Mouse (Mus musculus) intestine, embryonic 14.5 days (tissue): Measurements from ENCODE around the gene Smagp. TPM values are rescaled to one million over a fixed set of nuclear protein-coding genes. Genes with fewer than 3 reads are reported as not detected.

Source experiments
- ATAC-seq: fragments of 200-750 bp; cut with Nextera tagmentation; replicated peaks from 2 replicates; pipeline ENCODE4 v1.8.0; 2017; ENCODE audit warnings: low read depth, moderate number of reproducible peaks, moderate TSS enrichment, moderate library complexity; ENCODE audit not compliant: low FRiP score, low TSS enrichment
- DNase-seq: peaks from one replicate; pipeline ENCODE4 v3.0.0-alpha.2; 2018; ENCODE audit warnings: low spot score
- H3K27ac ChIP-seq: fragments of 300-500 bp; sonication (generic); 2 replicates; pipeline ENCODE4 v1.5.1; 2014; ENCODE audit warnings: low read depth, mild to moderate bottlenecking, control low read depth
- H3K27me3 ChIP-seq: fragments of 300-500 bp; sonication (generic); replicated peaks from 2 replicates; pipeline ENCODE4 v1.6.1; 2014; ENCODE audit warnings: low read length, control low read depth; ENCODE audit not compliant: control insufficient read depth, insufficient read depth
- H3K36me3 ChIP-seq: fragments of 300-500 bp; sonication (generic); 2 replicates; pipeline ENCODE4 v1.6.1; 2014; ENCODE audit warnings: low read length, control low read depth; ENCODE audit not compliant: control insufficient read depth, insufficient read depth
- H3K4me1 ChIP-seq: fragments of 300-500 bp; sonication (generic); replicated peaks from 2 replicates; pipeline ENCODE4 v1.6.1; 2014; ENCODE audit warnings: low read length, control low read depth, mixed read lengths; ENCODE audit not compliant: control insufficient read depth, insufficient read depth
- H3K4me2 ChIP-seq: fragments of 300-500 bp; sonication (generic); 2 replicates; pipeline ENCODE4 v1.6.1; 2014; ENCODE audit warnings: low read length
- H3K4me3 ChIP-seq: fragments of 300-500 bp; sonication (generic); 2 replicates; pipeline ENCODE4 v1.5.1; 2014; ENCODE audit warnings: low read depth, low read length, control low read depth, mixed read lengths
- H3K9ac ChIP-seq: fragments of 300-500 bp; sonication (generic); 2 replicates; pipeline ENCODE4 v1.6.1; 2014; ENCODE audit warnings: mild to moderate bottlenecking, low read length
- H3K9me3 ChIP-seq: fragments of 300-500 bp; sonication (generic); 2 replicates; pipeline ENCODE4 v1.6.1; 2016; ENCODE audit warnings: low read length, control low read depth; ENCODE audit not compliant: control insufficient read depth
- WGBS: fragments of 180-500 bp; shearing (Covaris S2); extraction: QIAGEN DNeasy Blood & Tissue Kit; methylation state at CpG from one replicate; pipeline ENCODE4 v1.1.7; 2014; 5-methylcytosine and 5-hydroxymethylcytosine counted together
- polyA plus RNA-seq: library from polyadenylated mRNA; unstranded; fragments of >200 nt; fragmentation: Nextera tagmentation; extraction: Ambion mirVana; gene quantifications from 2 replicates; pipeline ENCODE4 v1.2.1, GENCODE M21; 2014

Gene Smagp
- polyA plus RNA-seq, 1 experiment from 2014 or later, result 36.2 TPM

DNA sequence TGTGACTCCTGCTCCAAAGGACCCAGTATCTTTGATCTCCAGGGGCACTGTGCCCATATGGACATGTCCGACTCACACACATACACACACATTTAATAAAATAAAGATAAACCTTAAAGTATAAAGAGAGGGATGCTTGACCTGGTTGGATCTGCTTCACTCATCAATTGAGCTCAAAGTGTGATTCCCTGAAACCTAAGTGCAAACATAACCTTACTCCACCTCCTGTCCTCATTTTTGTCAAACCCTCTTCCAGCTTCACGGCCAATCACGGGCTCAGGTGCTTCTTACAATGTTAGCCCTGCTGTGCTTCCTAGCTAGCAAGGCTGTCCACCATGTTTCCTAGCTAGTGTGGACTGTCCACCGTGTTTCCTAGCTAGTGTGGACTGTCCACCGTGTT lies 18.5 kb upstream of the Smagp start:
- Histone ChIP-seq H3K4me3 (no peak overlapping the region), H3K36me3 (no peaks in the 10 kb centered on the region), H3K9ac (no peak overlapping the region), H3K27me3 (no peaks in the 10 kb centered on the region), H3K9me3 (no peaks in the 10 kb centered on the region), H3K27ac (no peak overlapping the region), H3K4me1 (no peaks in the 10 kb centered on the region), H3K4me2 (no peak overlapping the region)
- ATAC-seq (no peak), DNase-seq (no peak)
- WGBS, result 83% methylated on average over 5 of the region's 5 CpGs

DNA sequence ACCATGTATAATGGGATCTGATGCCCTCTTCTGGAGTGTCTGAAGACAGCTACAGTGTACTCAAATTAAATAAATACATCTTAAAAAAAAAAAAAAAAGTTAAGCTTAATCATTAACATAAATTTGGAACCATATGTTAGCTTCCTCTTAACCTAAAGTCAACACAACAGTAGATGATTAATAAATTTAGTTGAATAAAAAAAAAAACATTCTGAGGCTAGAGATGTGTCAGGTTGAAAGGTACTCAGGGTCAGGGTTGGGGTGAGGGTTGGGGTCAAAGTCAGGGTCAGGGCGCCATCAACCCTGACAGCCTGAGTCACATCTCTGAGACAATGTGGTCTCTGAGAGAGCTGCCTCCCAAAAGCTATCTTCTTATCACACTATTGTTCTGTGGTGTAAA lies 17.5 kb upstream of the Smagp start:
- 74% methylated on average over 1 of the region's 1 CpGs for WGBS
- Histone ChIP-seq H3K9me3 (no peaks in the 10 kb centered on the region), H3K4me2 (no peak overlapping the region), H3K27me3 (no peaks in the 10 kb centered on the region), H3K4me1 (no peaks in the 10 kb centered on the region), H3K9ac (no peak overlapping the region), H3K36me3 (no peaks in the 10 kb centered on the region), H3K4me3 (no peak overlapping the region), H3K27ac (no peak overlapping the region)
- DNase-seq (no peak), ATAC-seq (no peak)

GRCm38 (mm10) chr15:100651610-100652009 lies 14.9 kb upstream of the Smagp start:
- peak; percentile 83 for ATAC-seq
- Histone ChIP-seq H3K27ac (peak overlapping the region; percentile 11; the same call in 1 of the 2 replicates), H3K9me3 (no peaks in the 10 kb centered on the region), H3K4me2 (no peak overlapping the region), H3K27me3 (no peaks in the 10 kb centered on the region), H3K4me3 (no peak overlapping the region), H3K4me1 (no peaks in the 10 kb centered on the region), H3K36me3 (no peaks in the 10 kb centered on the region), H3K9ac (no peak overlapping the region)
- 68% methylated on average over 9 of the region's 9 CpGs for WGBS
- DNase-seq, result peak; percentile 79

DNA sequence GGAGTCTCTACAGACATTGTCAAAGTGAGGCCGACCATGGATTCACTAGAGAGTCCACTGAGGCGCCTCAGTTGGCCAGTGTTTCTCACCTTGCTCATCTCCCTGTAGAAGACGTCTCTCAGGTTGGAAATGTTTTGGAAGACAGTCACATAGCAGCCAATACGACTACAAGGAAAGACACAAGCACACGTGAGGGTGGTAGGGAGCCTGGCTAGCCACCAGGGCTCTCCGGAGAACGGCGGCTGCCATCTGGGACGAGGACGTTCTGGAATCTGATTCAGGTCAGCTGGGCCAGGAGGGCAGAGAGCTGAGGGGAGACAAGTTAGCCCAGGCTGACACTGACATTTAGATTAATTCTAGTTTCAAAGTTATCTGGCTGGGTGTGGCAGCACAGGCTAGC lies 13.4 kb upstream of the Smagp start:
- Histone ChIP-seq H3K27me3 (no peaks in the 10 kb centered on the region), H3K27ac (no peak overlapping the region), H3K4me1 (no peaks in the 10 kb centered on the region), H3K36me3 (no peaks in the 10 kb centered on the region), H3K9ac (no peak overlapping the region), H3K4me2 (no peak overlapping the region), H3K4me3 (no peak overlapping the region), H3K9me3 (no peaks in the 10 kb centered on the region)
- WGBS, result 83% methylated on average over 10 of the region's 10 CpGs
- ATAC-seq (no peak), DNase-seq (no peak)

GRCm38 (mm10) chr15:100646161-100646560 lies 9.4 kb upstream of the Smagp start:
- no peaks in the 10 kb centered on the region for H3K4me1 ChIP-seq
- H3K36me3 ChIP-seq, result no peaks in the 10 kb centered on the region
- no peak for DNase-seq
- no peak for ATAC-seq
- no peaks in the 10 kb centered on the region for H3K9me3 ChIP-seq
- WGBS, result 71% methylated on average over 6 of the region's 6 CpGs
- no peak overlapping the region for H3K4me2 ChIP-seq
- no peaks in the 10 kb centered on the region for H3K27me3 ChIP-seq
- no peak overlapping the region for H3K9ac ChIP-seq
- H3K27ac ChIP-seq, result no peak overlapping the region
- H3K4me3 ChIP-seq, result no peak overlapping the region

DNA sequence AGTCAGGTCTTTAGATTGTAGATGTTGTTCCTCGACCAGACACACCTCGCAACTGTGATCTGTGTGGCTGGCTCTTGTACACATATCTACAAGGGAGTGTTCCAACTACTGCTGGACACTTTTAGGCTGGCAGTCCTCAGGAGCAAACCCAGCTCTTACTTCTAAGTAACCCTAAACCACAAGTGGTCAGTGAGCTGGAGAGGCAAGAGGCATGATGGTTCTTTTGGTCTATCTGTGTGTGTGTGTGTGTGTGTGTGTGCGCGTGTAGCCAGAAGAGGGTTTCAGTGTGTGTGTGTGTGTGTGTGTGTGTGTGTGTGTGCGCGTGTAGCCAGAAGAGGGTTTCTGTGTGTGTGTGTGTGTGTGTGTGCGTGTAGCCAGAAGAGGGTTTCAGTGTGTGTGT lies 5.7 kb upstream of the Smagp start:
- no peak overlapping the region for H3K4me2 ChIP-seq
- DNase-seq (no peak), ATAC-seq (no peak)
- no peak overlapping the region for H3K27ac ChIP-seq
- H3K27me3 ChIP-seq, result peaks cover 9% of the 10 kb centered on the region
- H3K9ac ChIP-seq, result no peak overlapping the region
- no peaks in the 10 kb centered on the region for H3K36me3 ChIP-seq
- no peak overlapping the region for H3K4me3 ChIP-seq
- H3K4me1 ChIP-seq, result peaks cover 4% of the 10 kb centered on the region; the same call in 1 of the 2 replicates
- 91% methylated on average over 7 of the region's 7 CpGs for WGBS
- H3K9me3 ChIP-seq, result no peaks in the 10 kb centered on the region

DNA sequence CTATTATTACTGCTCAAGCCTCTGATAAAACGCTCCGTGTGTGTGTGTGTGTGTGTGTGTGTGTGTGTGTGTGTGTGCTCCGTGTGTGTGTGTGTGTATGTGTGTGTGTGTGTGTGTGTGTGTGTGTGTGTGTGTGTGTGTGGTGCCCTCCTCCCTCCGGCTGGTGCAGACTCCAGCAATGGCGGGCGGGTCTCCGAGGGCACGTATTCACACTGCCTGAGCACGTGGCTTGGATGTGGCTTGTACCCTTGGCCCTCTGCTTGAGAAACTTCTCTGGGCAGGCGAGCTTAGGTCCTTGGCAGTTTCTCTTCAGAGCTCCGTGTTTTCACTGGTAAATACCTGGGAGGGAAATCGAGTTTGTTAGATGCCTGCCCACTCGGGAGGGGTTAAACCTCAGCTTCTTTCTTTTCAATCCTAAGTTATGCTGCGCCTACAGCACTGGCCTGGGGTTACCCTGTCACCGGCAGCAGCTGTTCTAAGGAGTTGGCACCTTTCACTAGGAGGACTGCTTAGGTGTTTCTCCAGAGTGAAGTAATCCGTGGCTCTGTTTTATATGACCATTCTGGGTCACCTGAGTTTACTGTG lies 4.6 kb upstream of the Smagp start:
- H3K4me2 ChIP-seq, result no peak overlapping the region
- no peak for DNase-seq
- ATAC-seq, result no peak
- no peak overlapping the region for H3K9ac ChIP-seq
- no peak overlapping the region for H3K4me3 ChIP-seq
- peaks cover 20% of the 10 kb centered on the region for H3K27me3 ChIP-seq
- H3K9me3 ChIP-seq, result no peaks in the 10 kb centered on the region
- no peaks in the 10 kb centered on the region for H3K36me3 ChIP-seq
- WGBS, result 72% methylated on average over 16 of the region's 16 CpGs
- H3K4me1 ChIP-seq, result peaks cover 14% of the 10 kb centered on the region
- H3K27ac ChIP-seq, result no peak overlapping the region

DNA sequence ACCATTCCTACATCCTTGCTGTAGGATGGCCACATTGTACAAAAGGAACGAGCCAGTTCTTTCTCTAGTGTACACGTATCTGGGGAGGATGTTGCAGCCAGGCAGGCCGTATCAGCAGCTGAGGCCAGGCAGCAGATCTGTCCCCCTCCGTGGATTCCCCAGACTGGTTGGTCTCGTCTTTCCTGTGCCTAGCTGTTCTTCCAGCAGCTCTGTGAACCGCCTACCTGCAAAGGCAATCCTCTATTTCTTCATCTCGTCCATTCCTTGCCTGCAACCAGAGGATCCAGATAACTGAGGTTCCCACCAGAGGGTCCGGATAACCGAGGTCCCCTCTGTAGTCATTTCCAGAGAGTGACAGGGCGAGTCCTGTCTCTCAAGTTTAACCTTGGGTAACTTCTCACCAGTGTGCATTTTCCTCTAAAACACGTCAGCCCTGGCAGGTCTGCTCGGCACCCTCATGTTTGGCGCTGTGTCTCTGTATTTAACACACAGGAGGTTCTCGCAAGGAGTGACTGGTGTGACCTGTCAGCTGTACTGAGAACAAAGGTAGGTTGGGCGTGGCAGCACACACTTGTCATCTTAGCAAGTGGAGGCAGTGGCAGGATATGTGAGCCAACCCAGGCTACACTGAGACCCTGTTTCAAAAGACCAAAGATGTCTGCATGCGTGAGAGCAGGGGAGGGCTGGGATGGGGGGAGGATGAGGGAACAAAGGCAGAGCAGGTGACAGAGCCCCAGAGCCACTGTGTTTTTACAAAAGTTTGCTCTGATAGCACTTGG lies 3.4 kb upstream of the Smagp start:
- no peak overlapping the region for H3K4me3 ChIP-seq
- no peaks in the 10 kb centered on the region for H3K9me3 ChIP-seq
- H3K27ac ChIP-seq, result no peak overlapping the region
- 58% methylated on average over 16 of the region's 16 CpGs for WGBS
- no peak for ATAC-seq
- H3K4me1 ChIP-seq, result peaks cover 14% of the 10 kb centered on the region
- DNase-seq, result no peak
- H3K36me3 ChIP-seq, result no peaks in the 10 kb centered on the region
- peaks cover 31% of the 10 kb centered on the region for H3K27me3 ChIP-seq
- no peak overlapping the region for H3K4me2 ChIP-seq
- no peak overlapping the region for H3K9ac ChIP-seq

- Histone ChIP-seq H3K9ac (no peak overlapping the region), H3K27ac (no peak overlapping the region), H3K36me3 (no peaks in the 10 kb centered on the region), H3K4me1 (peaks cover 14% of the 10 kb centered on the region), H3K4me2 (peak overlapping the region; percentile 65; the same call in 1 of the 2 replicates), H3K4me3 (0 out of 2 replicates have a peak overlapping the region, but pooled peaks have one; percentile 42), H3K9me3 (no peaks in the 10 kb centered on the region), H3K27me3 (peaks cover 42% of the 10 kb centered on the region)
- ATAC-seq (no peak), DNase-seq (no peak)
- WGBS, result 22% methylated on average over 6 of the region's 6 CpGs
These were observed 921 bp upstream of the Smagp start for GRCm38 (mm10) chr15:100637661-100638060.
